Mouse (Mus musculus) limb, embryonic 15.5 days (tissue): ENCODE measurements around the gene Abcb4. TPM values are rescaled to one million over a fixed set of nuclear protein-coding genes. Genes with fewer than 3 reads are reported as not detected.
"Not testable (repeated sequence)": the region's sequence is repeated elsewhere in the genome, so short reads cannot be mapped to it uniquely, and the experiment has no call there.

Experiments
- ATAC-seq: fragments of 200-750 bp; cut with Nextera tagmentation; 2 replicates; pipeline ENCODE4 v1.8.0; 2017; ENCODE audit warnings: low read depth, moderate TSS enrichment; ENCODE audit not compliant: insufficient number of reproducible peaks, low FRiP score, low TSS enrichment
- H3K27ac ChIP-seq: fragments of 300-500 bp; sonication (generic); 2 replicates; pipeline ENCODE4 v1.5.1; 2015; ENCODE audit warnings: moderate library complexity, mild to moderate bottlenecking, inconsistent platforms
- H3K27me3 ChIP-seq: fragments of 300-500 bp; sonication (generic); 2 replicates; pipeline ENCODE4 v1.6.1; 2015; ENCODE audit warnings: inconsistent platforms
- H3K36me3 ChIP-seq: fragments of 300-500 bp; sonication (generic); 2 replicates; pipeline ENCODE4 v1.6.1; 2015; ENCODE audit warnings: inconsistent platforms
- H3K4me1 ChIP-seq: fragments of 300-500 bp; sonication (generic); 2 replicates; pipeline ENCODE4 v1.6.1; 2015; ENCODE audit warnings: inconsistent platforms
- H3K4me2 ChIP-seq: fragments of 300-500 bp; sonication (generic); 2 replicates; pipeline ENCODE4 v1.6.1; 2015; ENCODE audit warnings: mild to moderate bottlenecking, inconsistent platforms
- H3K4me3 ChIP-seq: fragments of 300-500 bp; sonication (generic); 2 replicates; pipeline ENCODE4 v1.5.1; 2015; ENCODE audit warnings: mild to moderate bottlenecking, inconsistent platforms
- H3K9ac ChIP-seq: fragments of 300-500 bp; sonication (generic); 2 replicates; pipeline ENCODE4 v1.6.1; 2015; ENCODE audit warnings: inconsistent platforms
- H3K9me3 ChIP-seq: fragments of 300-500 bp; sonication (generic); 2 replicates; pipeline ENCODE4 v1.6.1; 2016; ENCODE audit warnings: inconsistent platforms
- WGBS: fragments of 180-500 bp; shearing (Covaris S2); methylation state at CpG from one replicate; pipeline ENCODE4 v1.1.7; 2015; 5-methylcytosine and 5-hydroxymethylcytosine counted together
- polyA plus RNA-seq: library from polyadenylated mRNA; unstranded; fragments of >200 nt; fragmentation: Nextera tagmentation; extraction: Ambion mirVana; gene quantifications from 2 replicates; pipeline ENCODE4 v1.2.1, GENCODE M21; 2015

Abcb4 gene
- polyA plus RNA-seq, 1 experiment from 2014 or later: 0.44 TPM

DNA sequence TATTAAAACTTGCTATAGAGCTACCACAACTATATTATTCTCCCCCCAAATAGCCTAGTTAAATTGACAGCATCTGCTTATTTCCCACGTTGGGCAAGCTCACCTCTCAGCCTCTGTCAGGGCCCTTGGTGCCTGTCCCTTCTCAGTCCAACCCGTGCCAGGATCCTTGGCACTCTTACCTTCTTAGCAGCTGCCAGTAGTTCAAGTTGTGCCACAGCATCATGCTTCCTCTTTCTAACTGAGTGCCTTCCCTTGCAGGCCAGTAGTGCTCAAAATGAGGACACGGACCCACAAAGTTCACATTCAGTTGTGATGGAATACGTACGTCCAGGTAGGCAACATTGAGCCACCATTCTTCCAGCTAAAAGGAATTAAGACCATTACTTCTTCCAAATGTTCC lies 94.4 kb downstream of the Abcb4 start:
- peaks cover 40% of the 10 kb centered on the region for H3K36me3 ChIP-seq
- H3K4me1 ChIP-seq: no peaks in the 10 kb centered on the region
- no peak overlapping the region for H3K9ac ChIP-seq
- H3K9me3 ChIP-seq: no peaks in the 10 kb centered on the region
- 91% methylated on average over 5 of the region's 5 CpGs for WGBS
- H3K27me3 ChIP-seq: no peaks in the 10 kb centered on the region
- H3K4me2 ChIP-seq: no peak overlapping the region
- no peak overlapping the region for H3K27ac ChIP-seq
- no peak for ATAC-seq
- no peak overlapping the region for H3K4me3 ChIP-seq

DNA sequence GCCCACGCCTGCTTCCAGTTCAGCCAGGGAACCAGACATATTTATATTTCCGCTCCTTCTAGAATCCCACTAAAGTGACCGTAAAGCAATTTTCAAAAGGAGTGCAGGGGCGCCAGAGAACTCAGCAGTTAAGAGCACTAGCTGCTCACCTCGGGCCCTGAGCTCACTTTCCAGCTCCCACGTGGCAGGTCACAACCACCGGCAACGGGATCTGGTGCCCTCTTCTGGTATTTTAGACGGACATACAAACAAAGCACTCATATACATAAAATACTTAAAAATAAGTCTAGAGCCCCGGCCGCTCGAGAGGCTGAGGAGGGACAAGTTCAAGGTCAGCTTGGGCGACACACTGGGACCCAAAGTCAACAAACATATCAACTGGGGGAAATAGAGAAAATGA lies 97.0 kb downstream of the Abcb4 start:
- no peak overlapping the region for H3K4me3 ChIP-seq
- no peaks in the 10 kb centered on the region for H3K27me3 ChIP-seq
- no peaks in the 10 kb centered on the region for H3K9me3 ChIP-seq
- no peaks in the 10 kb centered on the region for H3K4me1 ChIP-seq
- H3K27ac ChIP-seq: no peak overlapping the region
- H3K9ac ChIP-seq: no peak overlapping the region
- H3K4me2 ChIP-seq: no peak overlapping the region
- 88% methylated on average over 13 of the region's 13 CpGs for WGBS
- peaks cover 31% of the 10 kb centered on the region; the same call in 1 of the 2 replicates for H3K36me3 ChIP-seq
- no peak for ATAC-seq

DNA sequence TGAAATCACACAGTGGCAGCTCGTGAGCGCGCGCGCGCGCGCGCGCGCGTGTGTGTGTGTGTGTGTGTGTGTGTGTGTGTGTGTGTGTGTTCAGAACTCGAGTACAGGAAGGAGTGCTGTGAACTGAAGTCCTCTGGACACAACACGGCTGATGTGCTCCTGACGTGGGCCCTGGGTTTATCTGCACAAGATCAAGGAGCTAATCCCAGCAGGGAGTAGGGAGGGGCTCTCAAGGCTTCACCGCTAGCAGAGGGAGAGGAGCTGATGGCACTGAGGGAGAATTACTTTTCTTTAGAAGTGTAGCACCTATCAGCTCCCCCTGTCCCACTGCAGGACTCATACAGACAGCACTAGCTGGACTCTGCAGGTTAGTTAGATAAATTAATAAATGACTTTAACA lies 98.1 kb downstream of the Abcb4 start:
- no peak for ATAC-seq
- no peak overlapping the region for H3K4me3 ChIP-seq
- H3K9ac ChIP-seq: no peak overlapping the region
- peaks cover 25% of the 10 kb centered on the region; the same call in 1 of the 2 replicates for H3K36me3 ChIP-seq
- no peaks in the 10 kb centered on the region for H3K27me3 ChIP-seq
- no peaks in the 10 kb centered on the region for H3K9me3 ChIP-seq
- no peak overlapping the region for H3K27ac ChIP-seq
- H3K4me2 ChIP-seq: no peak overlapping the region
- H3K4me1 ChIP-seq: peaks cover 5% of the 10 kb centered on the region; the same call in 1 of the 2 replicates
- 88% methylated on average over 16 of the region's 16 CpGs for WGBS

DNA sequence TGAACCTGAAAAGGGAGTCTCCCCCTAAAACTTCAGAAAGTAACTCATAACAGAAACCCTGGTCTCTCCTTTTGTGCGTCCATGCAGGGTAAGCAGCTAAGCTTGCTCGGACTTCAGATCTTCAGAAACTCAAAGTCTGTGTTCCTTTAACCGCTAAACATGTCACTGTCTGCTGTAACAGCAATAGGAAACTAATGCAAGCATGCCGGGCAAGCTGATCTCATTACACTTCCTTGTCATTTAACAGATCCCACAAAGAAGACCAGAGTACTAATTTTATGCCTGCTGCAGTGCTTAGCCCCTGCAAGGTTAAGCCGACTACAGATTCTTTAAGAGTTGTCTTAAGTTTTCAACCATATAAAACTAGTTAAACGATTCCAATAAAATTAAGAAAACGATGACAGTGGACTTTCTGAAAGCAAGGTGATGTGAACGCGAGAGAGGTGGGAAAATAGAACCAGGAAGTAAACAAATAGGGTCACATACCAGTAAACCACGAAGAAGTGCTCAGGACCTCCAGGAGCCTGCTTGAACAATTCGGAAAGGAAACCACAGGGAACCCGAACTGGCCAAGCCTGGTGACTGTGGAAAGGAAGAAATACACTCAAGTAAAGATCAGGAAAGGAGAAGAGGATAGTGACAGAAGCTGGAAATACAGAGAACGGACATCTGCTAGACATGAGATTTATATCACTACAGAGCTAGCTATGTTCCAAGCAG lies 102.6 kb downstream of the Abcb4 start:
- H3K27me3 ChIP-seq: no peaks in the 10 kb centered on the region
- 10% methylated on average over 13 of the region's 13 CpGs for WGBS
- ATAC-seq: no peak
- no peaks in the 10 kb centered on the region for H3K9me3 ChIP-seq
- peak overlapping the region; percentile 71 for H3K4me3 ChIP-seq
- peaks cover 5% of the 10 kb centered on the region; the same call in 1 of the 2 replicates for H3K4me1 ChIP-seq
- H3K27ac ChIP-seq: peak overlapping the region; percentile 85
- H3K36me3 ChIP-seq: peaks cover 11% of the 10 kb centered on the region; the same call in 1 of the 2 replicates
- H3K9ac ChIP-seq: peak overlapping the region; percentile 69
- H3K4me2 ChIP-seq: peak overlapping the region; percentile 73

DNA sequence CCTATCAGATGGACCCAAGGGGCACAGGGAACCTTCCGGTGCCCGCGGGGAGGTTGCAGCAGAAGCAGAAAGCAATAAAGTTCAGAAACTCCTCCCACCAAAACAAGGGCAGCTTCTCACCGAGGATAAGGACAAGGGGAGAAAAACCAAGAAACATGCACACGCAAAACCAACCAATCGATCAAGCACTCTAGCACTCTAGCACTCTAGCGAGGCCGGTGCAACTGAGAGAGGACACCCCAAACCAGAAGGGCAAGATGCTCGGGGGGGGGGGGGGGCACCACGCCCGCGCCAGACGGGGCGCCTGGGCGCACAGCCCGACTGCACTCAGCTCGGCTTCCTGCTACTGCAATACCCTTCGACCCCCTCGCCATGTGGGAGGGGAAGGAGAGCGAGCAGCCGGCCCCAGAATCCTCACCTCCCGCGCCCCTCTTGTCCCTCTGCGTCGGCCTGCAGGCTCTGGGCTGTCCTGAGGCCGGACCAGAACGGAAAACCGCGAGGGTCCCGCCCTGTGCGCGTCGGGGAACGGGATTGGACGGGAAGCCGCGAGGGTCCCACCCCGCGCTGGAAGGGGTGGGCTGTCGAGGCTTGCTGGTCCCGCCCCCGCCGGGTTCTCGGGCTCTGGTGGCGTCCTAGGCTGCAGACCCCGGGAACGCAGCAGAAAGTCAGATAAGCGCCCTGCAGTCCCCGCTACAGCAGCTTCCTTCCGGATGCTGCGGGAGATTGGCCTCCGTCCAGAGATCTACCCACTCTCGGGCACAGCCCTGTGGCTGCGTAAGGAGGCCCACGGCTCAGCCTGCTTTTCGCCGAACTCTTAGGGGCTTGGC lies 103.4 kb downstream of the Abcb4 start, which contains the start of gene Crot:
Gene Crot (minus strand): TSS at position 639 of the 827 bp plus-strand sequence.
- H3K4me2 ChIP-seq: peak within 1 kb of the TSS; percentile 73
- peak within 1 kb of the TSS; percentile 71 for H3K4me3 ChIP-seq
- under 1% methylated on average over 51 of the region's 57 CpGs for WGBS
- peaks cover 5% of the 10 kb centered on the region; the same call in 1 of the 2 replicates for H3K4me1 ChIP-seq
- H3K27ac ChIP-seq: peak within 1 kb of the TSS; percentile 85
- H3K27me3 ChIP-seq: no peaks in the 10 kb centered on the region
- peak within 1 kb of the TSS; percentile 69 for H3K9ac ChIP-seq
- peak; percentile 100 for ATAC-seq
- no peaks in the 10 kb centered on the region for H3K9me3 ChIP-seq
- peaks cover 7% of the 10 kb centered on the region; the same call in 1 of the 2 replicates for H3K36me3 ChIP-seq

DNA sequence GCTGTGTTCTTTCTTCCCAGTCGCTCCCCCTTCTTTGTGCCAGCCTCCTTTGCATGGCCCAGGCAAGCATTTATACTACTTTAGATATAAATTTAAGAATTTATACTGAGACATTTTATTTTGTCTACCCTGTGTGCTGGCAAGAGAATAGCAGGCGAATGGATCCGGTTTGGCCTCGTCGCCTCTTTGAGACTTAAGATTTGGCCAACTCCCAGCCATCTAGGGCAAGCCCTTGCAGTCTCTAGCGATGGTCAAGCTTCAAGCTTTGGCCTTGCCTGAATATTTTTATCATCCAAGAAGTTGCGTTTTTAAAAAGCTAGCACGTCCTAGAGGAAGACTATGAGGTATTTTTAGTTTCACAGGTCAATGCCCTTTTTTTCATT lies 104.0 kb downstream of the Abcb4 start:
- peak overlapping the region; percentile 69 for H3K9ac ChIP-seq
- peak overlapping the region; percentile 71 for H3K4me3 ChIP-seq
- H3K4me1 ChIP-seq: peaks cover 5% of the 10 kb centered on the region; the same call in 1 of the 2 replicates
- WGBS: 8% methylated on average over 8 of the region's 8 CpGs
- H3K4me2 ChIP-seq: peak overlapping the region; percentile 73
- H3K27me3 ChIP-seq: no peaks in the 10 kb centered on the region
- peak overlapping the region; percentile 85 for H3K27ac ChIP-seq
- H3K9me3 ChIP-seq: no peaks in the 10 kb centered on the region
- H3K36me3 ChIP-seq: peaks cover 3% of the 10 kb centered on the region; the same call in 1 of the 2 replicates
- ATAC-seq: 0 out of 2 replicates have a peak, but pooled peaks have one; percentile 0

DNA sequence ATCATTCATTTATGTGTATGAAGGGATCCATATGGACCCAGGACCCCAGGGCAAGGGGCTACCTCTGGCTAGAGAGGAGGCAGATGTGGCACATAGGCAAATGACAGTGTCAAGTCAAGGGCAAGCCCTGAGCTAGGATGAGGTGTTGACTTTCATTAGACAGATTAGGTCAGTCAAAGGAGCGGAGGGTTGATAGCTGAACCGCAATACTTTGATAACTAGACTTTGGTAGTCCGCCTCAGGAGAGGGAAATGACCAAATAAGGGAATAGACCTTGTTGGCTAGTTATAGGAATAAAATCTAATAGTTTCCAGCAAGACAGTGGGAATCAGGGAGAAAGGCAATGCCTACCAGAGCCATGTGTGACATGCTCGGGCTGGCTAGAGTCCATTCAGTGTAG lies 105.6 kb downstream of the Abcb4 start:
- H3K4me1 ChIP-seq: peaks cover 5% of the 10 kb centered on the region; the same call in 1 of the 2 replicates
- H3K36me3 ChIP-seq: no peaks in the 10 kb centered on the region
- no peak overlapping the region for H3K4me2 ChIP-seq
- H3K9me3 ChIP-seq: no peaks in the 10 kb centered on the region
- no peak for ATAC-seq
- no peaks in the 10 kb centered on the region for H3K27me3 ChIP-seq
- 70% methylated on average over 4 of the region's 4 CpGs for WGBS
- H3K27ac ChIP-seq: no peak overlapping the region
- no peak overlapping the region for H3K4me3 ChIP-seq
- no peak overlapping the region for H3K9ac ChIP-seq

DNA sequence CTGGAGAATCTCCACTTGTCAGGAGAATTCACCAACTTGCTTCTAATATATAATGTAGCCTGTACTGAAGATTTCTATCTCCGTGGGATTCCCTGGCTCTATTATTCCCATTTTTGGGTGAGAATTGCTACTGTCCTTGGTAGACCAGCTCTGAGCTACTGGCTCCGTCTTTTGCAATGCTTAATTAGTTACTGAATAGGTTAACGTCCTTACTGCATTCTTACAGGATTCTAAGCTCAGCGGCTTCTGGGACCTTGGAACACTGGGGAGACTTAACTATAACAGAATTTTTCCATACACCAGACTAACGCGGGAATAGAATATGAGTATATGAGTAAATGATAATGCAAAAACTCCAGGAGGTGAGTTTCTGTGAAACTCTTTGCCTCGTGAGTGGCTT lies 106.5 kb downstream of the Abcb4 start:
- not testable (repeated sequence) for H3K27me3 ChIP-seq, H3K36me3 ChIP-seq, H3K9me3 ChIP-seq, H3K4me2 ChIP-seq, ATAC-seq, H3K9ac ChIP-seq, H3K27ac ChIP-seq, H3K4me3 ChIP-seq, H3K4me1 ChIP-seq
- WGBS: 43% methylated on average over 7 of the region's 7 CpGs

DNA sequence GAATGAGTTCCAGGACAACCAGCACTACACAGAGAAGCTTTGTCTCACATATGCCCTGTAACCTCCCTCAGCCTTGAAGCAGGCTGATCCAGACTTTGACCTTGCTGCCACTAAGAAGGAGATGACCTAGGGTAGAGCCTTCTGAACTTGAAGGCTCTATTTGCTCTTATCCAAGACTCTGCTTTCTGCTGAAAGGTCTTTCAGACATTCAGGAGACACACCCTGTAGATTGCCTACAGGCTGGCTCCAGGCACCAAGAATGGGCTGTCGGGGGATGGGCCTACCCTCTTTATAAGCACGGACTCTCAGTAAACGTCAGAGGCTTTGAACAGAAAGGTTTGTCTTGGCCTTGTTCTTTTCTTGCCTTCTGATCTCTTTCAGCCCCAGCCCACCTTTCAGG lies 113.1 kb downstream of the Abcb4 start:
- WGBS: 49% methylated on average over 3 of the region's 3 CpGs
- ATAC-seq: not testable (repeated sequence)

More for the DNA sequence above, 113.1 kb downstream of the Abcb4 start:
- not testable (repeated sequence) for H3K9me3 ChIP-seq, H3K36me3 ChIP-seq, H3K4me1 ChIP-seq, H3K27me3 ChIP-seq, H3K27ac ChIP-seq, H3K9ac ChIP-seq, H3K4me2 ChIP-seq, H3K4me3 ChIP-seq

Other genes starting within 250 kb of the Abcb4 start
- 0.32 and 0.55 TPM in 2 replicates for gene Abcb1a, start 233.6 kb upstream of the Abcb4 start, polyA plus RNA-seq
- 0.77 and 2.8 TPM in 2 replicates for gene Abcb1b, start 95.6 kb upstream of the Abcb4 start, polyA plus RNA-seq
- 38.8 and 38.9 TPM in 2 replicates for gene Crot, start 103.6 kb downstream of the Abcb4 start, polyA plus RNA-seq
- gene Tmem243, start 207.0 kb downstream of the Abcb4 start, polyA plus RNA-seq: 9.8 and 12.8 TPM in 2 replicates